Mouse (Mus musculus) E14TG2a.4 (cell line): ENCODE measurements at regions not wholly inside any gene's neighbourhood (a gene's known extent, or its start where the extent isn't known, plus 50 kb on each side); places are given as distances from the start of the nearest gene placed in this dataset.

Experiments used
- CTCF ChIP-seq: conservative IDR thresholded peaks from 2 replicates; pipeline ENCODE4 v1.5.1; 2014; ENCODE audit warnings: low read length
- NANOG ChIP-seq: IDR thresholded peaks from 2 replicates; pipeline ENCODE4 v1.6.1; 2014; ENCODE audit warnings: borderline replicate concordance, low read length, mixed read lengths

DNA sequence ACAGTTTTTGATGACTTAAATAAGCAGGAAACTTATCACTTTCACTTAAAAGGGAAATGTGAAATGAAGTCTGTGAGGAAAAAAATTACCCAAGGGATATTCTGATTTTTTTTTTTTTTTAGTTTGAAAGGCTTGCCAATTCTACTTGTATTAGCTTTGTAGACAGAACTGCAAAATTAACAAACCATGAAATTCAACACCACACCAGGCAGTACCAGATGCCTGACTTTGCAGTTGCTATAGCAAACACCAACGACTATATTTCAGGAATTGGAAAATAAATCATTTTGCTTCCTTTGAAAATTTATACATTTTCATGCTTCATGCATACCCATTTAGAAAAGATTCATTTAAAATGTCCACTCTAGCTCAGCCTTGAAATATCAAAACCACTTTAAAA, 1206.6 kb downstream of the Grik2 start:
- TF ChIP-seq CTCF (no peak), NANOG (no peak)
